Mouse (Mus musculus) kidney, adult 8-10 months (tissue): ENCODE data around the gene Scpep1.

Experiments
- DNase-seq, 2 experiments: peaks; one replicate each; pipeline ENCODE4 v3.0.0; 2022

Scpep1 gene

GRCm38 (mm10) chr11:88970202-88970732, 15.0 kb upstream of the Scpep1 start, which contains the start of gene Coil:
TSS of gene Coil (plus strand) at chr11:88970252.
- no peak for DNase-seq

- DNase-seq: no peak
These were observed 11.7 kb upstream of the Scpep1 start, which contains the start of gene Elobl for GRCm38 (mm10) chr11:88966881-88967361. TSS of gene Elobl (minus strand) at chr11:88966931.

GRCm38 (mm10) chr11:88958851-88959250, 3.6 kb upstream of the Scpep1 start:
- DNase-seq: peak; percentile 70 to 77

GRCm38 (mm10) chr11:88954803-88955202, 462 bp downstream of the Scpep1 start:
- peak; percentile 44 to 58 for DNase-seq

GRCm38 (mm10) chr11:88953582-88953981, 1.7 kb downstream of the Scpep1 start:
- no peak for DNase-seq

- DNase-seq: no peak
These were observed 3.1 kb downstream of the Scpep1 start for GRCm38 (mm10) chr11:88952117-88952516.

GRCm38 (mm10) chr11:88951576-88951975, 3.7 kb downstream of the Scpep1 start:
- DNase-seq: no peak

- DNase-seq: no peak
These were observed 4.5 kb downstream of the Scpep1 start for GRCm38 (mm10) chr11:88950640-88951250.

GRCm38 (mm10) chr11:88949802-88950639, 5.2 kb downstream of the Scpep1 start:
- no peak for DNase-seq

- no peak for DNase-seq
These were observed 6.4 kb downstream of the Scpep1 start for GRCm38 (mm10) chr11:88948896-88949295.

GRCm38 (mm10) chr11:88945971-88946585, 9.2 kb downstream of the Scpep1 start:
- no peak for DNase-seq

GRCm38 (mm10) chr11:88941489-88941888, 13.8 kb downstream of the Scpep1 start:
- DNase-seq: no peak

GRCm38 (mm10) chr11:88939634-88940033, 15.6 kb downstream of the Scpep1 start:
- DNase-seq: no peak

- no peak for DNase-seq
These were observed 16.5 kb downstream of the Scpep1 start for GRCm38 (mm10) chr11:88938770-88939169.

GRCm38 (mm10) chr11:88937886-88938285, 17.4 kb downstream of the Scpep1 start:
- DNase-seq: no peak

- no peak for DNase-seq
These were observed 20.9 kb downstream of the Scpep1 start for GRCm38 (mm10) chr11:88934089-88935000.

- no peak for DNase-seq
These were observed 22.2 kb downstream of the Scpep1 start for GRCm38 (mm10) chr11:88933030-88933429.

GRCm38 (mm10) chr11:88931692-88932530, 23.4 kb downstream of the Scpep1 start:
- DNase-seq: no peak

GRCm38 (mm10) chr11:88926566-88926965, 28.7 kb downstream of the Scpep1 start:
- peak; percentile 53 to 67 for DNase-seq

- peak; percentile 91 to 93 for DNase-seq
These were observed 45.8 kb downstream of the Scpep1 start for GRCm38 (mm10) chr11:88909388-88910036.
